Mouse (Mus musculus): ENCODE measurements around the gene Atp2c2.

DNA sequence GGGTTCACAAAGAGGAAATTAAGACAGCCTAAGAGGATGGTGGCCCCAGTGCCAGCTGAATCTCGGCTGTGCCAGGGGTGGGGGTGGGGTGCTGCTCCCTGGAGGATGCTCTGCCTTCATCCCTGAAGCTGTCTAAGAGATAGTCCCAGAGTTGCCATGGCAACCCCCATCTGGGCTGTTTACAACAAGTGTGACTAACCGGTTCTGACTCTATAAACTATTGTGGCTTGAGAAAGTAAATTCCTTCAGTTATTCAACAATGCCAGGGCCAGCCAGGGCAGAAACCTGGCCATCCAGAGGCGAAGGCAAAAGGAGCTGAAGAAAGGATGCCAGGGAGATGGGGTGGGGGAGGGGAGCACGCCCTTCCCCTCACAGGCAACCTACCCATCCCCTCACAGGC is 101.4 kb downstream of the Atp2c2 start:
- TF ChIP-seq POLR2A (IDR thresholded peaks at IDR 0.05; ENCODE audit: insufficient read depth, low read length) (no peak), CTCF (IDR thresholded peaks at IDR 0.05; ENCODE audit: low read depth, low read length) (no peak)

Data from ES-Bruce4 (cell line).